Mouse (Mus musculus): ENCODE measurements around the gene Stk11.

The Stk11 gene

DNA sequence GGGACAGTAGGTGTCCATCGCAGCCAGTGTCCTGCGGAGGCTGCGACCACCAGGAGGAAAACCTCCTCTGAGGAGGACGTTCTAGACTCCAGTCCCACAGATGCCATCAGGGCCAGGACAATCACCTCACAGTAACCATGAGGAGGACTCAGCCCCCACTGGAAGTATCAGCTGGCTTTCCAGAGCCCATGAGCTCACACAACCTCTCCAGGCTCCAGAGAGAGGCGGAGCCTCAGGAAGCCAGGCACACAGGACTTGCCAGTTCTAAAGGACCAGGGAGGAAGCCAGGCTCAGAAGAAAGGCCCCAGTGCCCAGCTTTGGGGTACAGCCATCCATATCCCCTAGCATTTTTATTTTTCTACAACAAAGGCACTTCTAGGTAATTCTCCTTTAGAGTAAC lies 20.1 kb upstream of the Stk11 start:
- DNase-seq (ENCODE audit: low read depth): peak; percentile 43

DNA sequence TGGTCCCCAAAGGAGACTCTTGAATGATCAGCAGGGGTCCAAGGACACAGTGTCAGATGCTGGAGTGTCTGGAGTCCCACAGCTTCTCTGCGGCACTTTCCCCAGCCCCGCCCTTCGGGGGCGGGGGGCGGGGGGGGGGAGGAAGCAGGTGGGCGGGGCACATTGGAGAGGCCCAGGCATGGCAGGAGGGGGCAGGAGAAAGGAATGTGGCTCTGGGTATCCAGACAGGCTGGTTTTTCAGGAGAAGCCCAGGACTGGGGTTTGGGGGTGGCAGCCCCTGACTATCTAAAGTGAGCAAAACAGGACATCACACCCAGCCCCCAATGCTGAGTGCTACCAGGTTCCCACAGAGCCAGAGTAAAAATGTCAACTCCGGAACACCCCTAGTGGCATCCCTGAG lies 18.3 kb upstream of the Stk11 start:
- no peak for DNase-seq (ENCODE audit: low read depth)

DNA sequence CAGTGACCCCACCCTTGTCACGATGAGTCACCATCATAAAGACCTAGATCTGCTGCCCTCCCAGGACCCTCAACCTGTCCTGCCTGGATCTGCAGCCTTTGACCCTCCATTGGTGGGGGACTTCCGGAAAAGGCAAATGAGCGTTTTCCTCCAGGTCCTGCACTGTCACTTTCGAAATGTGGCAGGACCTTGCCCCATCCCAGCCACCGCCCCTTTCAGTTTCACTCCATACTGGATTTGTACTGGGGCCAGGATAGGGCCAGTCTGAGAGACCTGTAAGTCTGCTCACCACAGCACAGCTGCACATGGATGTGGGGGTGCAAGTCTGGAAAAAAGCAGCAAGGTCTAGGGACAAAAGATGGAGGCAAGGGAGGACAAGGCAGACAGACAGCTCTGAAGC lies 17.0 kb upstream of the Stk11 start:
- DNase-seq (ENCODE audit: low read depth): no peak

DNA sequence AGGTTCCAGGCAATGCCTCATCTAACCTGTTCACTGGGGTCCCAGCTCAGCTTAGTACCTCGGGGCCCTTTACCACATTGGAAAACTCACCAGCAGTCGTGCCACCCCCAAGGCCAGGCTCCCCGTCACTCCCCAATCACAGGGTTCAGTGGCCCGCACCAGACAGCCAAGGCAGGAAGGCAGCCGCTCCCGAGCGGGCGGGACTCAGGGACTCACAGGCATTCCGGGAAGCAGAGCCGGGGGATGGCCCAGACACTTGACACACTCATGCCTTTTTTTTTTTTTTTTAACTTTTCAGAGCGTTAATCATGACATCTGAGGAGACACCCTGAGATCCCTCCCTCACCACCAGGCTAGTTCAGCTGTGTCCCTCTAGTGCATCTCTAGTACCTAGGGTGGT lies 14.6 kb upstream of the Stk11 start:
- peak; percentile 75 for DNase-seq (ENCODE audit: low read depth)

DNA sequence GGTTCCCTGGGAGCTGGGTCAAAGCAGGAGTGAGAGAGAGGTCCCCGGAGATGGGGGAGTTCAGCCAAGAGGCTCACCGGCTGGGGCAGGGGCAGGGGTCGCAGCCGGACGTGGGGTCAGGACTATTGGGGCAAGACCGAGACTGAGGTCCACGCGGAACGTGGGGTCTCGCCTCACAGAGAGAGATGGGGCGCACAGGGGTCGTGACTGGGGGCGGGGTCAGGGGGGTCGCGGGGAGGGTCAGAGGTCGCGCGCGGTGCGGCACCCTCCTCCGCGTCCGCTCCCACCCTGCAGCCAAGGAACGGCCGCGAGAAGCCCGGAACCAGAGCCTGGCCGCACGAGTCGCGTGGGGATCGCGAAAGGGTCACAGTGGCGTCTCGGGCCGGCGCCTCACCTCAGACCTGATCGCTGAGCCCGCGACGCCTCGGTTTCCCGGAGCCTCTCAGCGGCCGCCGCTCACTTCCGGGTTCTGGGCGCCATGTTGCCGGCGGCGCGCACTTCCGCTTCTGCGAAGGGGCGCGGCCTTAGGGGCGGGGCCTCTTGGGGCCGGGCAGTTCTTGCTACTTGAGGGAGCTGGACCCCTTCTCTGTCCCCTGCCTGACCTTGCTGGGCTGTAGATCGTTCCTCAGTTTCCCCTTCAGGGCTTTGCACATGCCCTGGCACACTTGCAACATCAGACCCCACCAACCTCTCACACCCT lies 13.2 kb upstream of the Stk11 start:
- peak; percentile 94 for DNase-seq (ENCODE audit: low read depth)

DNA sequence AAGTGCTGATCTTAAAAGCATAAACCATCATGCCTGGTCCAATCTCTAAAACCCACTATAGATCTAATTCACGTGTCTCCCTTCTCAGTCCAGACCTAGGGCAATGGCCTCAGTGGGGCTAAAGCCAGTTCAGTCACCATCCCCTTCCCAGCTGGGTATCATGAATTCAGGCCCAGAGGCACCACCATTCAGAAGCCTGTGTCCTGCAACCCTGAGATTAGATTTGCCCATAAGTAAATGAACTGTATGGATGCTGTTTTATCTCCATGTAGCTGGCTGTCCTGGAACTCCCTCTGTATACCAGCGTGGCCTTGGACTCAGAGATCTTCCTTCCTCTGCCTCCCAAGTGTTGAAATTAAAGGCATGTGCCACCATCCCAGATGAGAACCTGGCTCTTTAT lies 12.6 kb upstream of the Stk11 start:
- DNase-seq (ENCODE audit: low read depth): no peak

DNA sequence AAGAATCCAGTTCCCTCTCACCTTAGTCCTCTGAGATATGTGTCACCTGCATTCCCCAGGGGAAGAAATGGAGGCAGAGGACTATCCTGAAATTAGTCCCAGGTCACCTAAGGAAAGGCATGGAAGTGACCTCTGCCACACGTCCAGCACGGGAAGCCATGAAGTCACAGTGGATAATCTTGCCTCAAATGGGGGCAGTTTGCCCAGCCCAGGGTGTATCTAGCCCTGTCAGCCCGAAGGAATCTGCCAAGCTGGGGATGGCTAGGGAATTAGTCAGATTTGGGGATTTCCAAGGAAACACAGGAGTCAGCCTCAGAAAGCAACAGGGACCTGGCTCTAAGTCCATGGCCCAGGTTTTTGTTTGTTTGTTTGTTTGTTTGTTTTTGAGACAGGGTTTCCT lies 11.4 kb upstream of the Stk11 start:
- peak; percentile 95 for DNase-seq (ENCODE audit: low read depth)

DNA sequence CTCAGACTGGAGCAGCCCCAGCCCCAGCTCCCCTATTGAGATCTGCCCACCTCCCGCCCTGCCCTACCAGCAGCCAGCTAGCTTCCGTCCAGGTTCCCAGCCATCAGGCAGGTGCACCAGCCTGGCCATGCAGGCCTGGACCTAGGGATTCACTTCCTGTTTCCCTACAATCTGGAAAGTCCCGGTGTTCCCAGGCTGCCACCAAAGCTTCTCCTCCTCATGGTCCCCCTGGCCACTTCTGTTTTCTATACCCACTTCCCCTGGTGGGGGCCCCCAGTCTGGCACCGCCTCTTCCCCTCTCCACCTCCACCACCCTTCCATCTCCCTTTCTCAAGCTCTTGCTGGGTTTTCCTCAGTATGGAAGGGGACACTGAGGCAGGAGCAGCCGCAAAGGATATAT lies 10.1 kb upstream of the Stk11 start, which contains the start of gene Sbno2:
Gene Sbno2, minus strand, starts transcription at position 112 of the 400 bp plus-strand sequence.
- no peak for DNase-seq (ENCODE audit: low read depth)

DNA sequence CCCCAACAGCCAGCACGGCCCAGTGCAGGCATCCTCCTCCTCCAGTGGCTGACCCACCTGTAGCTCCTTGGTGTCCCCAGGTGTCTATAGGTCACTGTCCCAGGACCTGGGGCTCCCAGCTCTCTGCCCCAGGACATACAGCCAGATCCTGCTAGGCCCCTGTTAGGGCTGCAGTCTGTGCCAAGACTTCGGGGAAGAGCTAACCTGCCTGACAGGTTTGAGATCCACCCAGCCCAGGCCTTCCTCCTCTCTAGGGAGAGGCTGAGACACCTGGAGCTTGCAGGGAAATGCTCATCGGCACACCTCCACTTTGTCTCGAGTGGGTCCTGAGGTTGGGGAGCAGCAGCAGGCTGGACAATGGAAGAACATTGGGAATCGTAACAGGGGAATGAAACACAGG lies 9.7 kb upstream of the Stk11 start:
- DNase-seq (ENCODE audit: low read depth): no peak

DNA sequence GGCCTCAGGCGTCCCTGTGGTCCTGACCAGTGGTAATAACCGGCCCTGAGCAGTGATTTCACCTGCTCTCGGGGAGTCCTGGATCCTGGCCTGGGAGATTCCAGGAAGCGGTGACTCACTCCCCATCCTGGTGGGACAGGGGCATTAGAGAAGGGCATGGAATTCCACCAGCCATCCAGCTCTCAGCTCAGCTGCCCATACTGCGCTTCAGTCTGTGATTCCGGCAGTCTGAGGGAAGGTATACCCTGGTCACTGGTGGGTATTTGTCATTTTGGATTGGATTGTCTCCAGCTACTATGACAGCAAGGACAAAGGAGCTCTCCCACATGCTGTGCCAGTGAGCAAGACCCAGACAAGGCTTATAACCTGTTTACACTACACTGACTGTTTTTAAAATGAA lies 7.9 kb upstream of the Stk11 start:
- peak; percentile 88 for DNase-seq (ENCODE audit: low read depth)

DNA sequence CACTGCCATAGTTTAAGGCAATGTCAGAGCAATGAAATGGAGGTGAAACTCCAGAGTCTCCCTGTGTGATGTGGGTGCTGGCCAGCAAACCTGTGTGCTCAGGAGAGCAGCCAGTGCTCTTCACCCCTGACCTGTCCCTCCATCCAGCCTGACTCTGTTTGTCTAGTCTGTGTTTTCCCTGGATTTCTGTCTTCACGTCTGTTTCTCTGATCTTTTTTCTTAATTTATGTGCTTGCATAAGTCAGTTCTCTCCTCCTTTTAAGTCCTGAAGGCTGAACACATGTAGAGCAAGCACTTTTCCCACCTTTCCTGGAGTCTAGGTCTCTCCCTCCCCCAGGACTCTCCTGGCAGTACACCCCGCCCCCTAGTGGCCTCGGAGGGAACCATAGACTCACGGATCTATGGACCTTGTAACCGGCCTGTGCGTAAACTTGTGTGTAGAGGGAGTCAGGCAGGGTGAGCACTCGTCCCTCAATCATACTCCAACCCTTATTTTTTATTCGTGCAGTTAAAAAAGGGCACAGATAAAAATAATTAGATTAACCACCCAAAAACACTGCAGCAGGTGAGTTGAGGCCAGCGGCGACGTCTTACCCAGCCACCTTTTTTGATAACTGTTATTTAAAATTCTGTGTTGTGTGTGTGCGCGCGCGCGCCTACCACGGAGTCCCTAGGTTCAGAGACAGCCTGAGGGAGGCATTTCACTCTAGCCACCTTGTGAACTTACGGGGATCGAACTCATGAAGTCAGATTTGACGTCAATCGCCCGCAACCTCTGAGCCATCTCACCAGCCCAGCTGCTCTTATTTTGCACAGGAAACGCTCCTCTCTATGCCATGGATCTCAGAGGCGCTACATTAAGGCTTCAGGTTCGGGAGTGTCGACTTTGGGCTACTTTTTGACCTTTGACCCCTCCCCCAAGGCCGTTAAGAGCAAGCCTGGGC lies 990 bp upstream of the Stk11 start:
- peak; percentile 98 for DNase-seq (ENCODE audit: low read depth)

DNA sequence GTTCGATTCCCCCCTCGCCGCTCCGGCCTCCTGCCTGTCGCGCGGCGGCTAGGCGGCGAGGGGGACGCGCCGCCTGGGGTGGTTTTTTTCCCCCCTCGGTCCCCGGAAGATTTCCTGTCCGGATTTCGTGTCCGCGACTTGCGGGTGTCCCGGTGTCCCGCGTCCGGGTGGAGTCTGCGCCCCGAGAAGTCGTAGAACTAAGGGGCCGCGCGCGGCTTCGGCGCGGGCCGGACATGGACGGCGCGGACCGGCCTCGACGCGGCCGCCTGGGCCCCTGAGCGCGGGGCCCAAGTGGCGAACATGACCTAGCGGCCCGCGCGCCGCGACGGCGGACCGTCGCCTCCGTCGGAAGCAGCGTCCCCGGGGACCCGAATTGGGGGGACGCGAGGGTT lies 337 bp downstream of the Stk11 start:
- DNase-seq (ENCODE audit: low read depth): no peak

DNA sequence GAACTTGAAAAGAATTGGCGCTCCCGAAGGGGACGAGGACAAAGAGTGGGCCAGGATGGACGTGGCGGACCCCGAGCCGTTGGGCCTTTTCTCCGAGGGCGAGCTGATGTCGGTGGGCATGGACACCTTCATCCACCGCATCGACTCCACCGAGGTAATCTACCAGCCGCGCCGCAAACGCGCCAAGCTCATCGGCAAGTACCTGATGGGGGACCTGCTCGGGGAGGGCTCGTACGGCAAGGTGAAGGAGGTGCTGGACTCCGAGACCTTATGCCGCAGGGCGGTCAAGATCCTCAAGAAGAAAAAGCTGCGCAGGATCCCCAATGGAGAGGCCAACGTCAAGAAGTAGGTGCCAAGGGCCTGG lies 942 bp downstream of the Stk11 start:
- no peak for DNase-seq (ENCODE audit: low read depth)

DNA sequence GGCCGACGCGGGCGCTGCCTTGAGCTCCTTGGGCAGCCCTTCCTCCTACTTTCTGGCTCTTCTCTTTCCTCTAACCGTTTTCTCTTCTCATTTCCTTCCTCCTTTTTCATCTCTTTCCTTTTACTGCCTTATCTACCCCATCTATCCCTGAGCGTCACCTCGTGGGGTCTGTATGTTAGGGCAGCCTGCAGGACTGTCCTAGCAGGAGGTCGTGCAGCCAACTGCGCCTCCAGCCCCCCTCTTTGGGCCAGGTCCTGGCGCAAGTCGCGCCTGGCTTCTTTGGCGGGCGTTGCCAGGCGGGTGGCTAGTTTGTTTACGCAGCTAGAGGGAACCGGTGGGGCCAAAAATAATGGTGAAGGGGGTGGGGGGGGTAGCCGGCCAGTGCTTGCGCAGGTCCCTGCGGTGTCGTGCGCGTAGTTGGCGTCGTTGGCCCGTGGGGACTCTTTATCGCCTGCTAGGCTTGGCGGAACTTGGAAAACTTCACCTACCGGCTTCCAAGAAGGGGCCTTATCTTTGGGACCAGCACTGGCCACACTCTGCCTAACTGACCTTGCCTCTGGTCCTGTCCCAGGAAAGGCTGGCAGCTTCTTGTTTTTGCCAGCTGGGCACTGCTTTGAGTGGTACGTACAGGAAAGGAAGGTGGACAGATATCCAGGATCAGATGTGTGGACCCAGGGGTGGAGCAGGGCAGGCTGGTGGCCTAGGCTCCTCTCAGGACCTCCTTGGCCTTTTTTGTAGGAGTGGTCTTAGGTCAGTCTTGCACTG lies 1.5 kb downstream of the Stk11 start:
- peak; percentile 73 for DNase-seq (ENCODE audit: low read depth)

DNA sequence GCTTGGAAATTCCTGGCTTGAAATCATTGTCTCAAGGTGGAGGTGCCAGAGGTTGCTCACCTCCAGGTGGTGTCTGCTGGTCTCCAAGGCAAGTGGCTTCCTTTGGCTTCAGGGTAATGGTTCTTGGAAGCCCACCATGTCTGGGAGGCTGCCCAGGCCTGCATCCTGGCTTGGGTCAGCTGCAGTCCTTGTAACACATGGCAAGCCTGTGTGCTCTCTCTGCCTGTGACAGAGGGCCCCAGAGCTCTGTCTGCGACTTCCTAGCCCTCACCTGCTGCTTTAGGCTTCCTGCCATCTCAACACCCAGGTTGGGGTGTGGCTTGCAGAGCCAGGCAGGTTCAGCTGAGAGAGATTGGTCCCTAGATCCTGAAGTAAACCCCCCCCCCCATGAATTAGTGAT lies 2.1 kb downstream of the Stk11 start:
- no peak for DNase-seq (ENCODE audit: low read depth)

DNA sequence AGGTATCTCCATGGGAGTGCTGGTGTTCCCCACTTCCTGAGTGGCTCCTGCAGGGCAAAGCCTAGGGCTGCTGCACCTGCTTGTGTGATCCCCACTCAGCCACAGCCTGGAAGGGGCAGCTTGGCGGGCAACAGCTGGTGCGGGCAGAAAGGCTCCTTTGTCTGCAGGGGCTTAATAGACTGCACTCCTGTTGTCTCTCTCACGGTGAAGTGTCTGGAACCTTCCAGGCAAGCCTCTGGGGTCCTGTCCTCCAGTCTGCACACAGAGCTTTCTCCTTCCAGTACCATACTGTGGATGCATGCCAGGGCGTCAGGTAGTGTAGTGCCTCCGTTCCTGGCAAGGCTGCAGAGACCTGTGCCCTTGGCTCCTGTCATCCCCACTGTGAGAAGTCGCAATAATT lies 2.9 kb downstream of the Stk11 start:
- DNase-seq (ENCODE audit: low read depth): no peak

DNA sequence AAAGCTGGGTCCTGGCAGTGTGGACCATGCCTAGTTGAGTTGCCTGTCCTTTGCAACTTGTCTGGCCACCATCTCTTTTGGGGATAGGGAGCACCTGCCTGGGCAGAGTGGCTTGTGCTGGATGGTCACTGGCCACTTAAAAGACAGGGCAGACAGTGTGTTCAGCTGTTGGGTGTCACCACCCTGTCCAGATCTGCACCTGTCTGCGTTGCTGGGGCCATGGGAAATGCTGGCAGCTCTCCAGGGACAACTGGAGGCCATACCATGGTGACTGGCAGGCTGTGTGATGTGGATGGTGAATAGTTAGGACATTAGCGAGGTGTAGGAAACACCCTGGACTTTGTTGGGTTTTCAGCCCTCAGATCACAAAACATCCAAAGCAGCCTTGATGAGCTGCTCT lies 4.5 kb downstream of the Stk11 start:
- DNase-seq (ENCODE audit: low read depth): no peak

DNA sequence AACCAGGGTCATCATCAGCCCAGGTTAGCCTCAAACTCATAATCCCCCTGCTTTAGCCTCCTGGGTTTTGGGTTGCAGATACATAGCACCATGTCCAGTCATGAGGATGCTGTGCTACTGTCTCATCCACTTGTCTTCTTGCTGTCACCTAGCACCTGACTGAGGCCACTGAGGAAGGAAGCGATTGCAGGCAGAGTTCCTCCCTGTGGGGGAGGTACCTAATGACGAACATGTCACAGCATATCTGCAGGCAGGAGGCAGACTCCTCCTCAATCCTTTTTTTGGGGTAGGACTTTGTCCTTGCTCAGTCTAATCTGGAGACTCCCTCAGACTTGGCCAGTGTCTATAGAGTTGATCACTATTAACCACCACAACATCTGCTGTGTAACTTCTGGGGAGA lies 6.0 kb downstream of the Stk11 start:
- no peak for DNase-seq (ENCODE audit: low read depth)

DNA sequence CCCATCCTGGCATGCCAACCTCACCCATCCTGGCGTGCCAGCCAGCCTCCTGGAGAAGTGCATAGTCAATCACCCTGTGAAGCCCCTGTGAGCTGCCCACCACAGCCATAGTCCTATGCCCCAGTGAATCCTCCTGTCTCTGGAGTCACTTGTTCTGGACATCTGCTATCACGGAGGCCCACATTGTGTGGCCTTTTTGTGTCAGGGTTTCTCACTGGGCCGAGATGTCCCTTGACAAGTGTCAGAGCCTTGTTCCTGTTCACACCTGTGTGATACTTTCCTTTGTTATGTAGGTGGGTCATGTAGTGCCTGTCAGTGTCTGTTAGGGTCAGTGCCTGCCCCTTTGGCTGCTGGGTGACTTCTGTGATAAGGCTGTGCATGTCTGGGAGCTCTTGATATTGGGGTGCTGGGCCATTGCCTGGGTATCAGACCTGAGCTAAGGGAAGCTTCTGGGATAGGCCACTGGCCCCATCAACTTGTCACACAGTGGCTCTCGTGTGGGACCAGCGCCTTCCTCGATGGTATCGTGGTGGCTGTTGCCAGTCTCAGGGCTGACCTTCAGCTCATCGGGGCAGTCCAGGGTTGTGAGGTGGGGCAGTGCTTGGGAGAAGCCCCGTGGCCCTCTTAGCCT lies 8.4 kb downstream of the Stk11 start:
- no peak for DNase-seq (ENCODE audit: low read depth)

DNA sequence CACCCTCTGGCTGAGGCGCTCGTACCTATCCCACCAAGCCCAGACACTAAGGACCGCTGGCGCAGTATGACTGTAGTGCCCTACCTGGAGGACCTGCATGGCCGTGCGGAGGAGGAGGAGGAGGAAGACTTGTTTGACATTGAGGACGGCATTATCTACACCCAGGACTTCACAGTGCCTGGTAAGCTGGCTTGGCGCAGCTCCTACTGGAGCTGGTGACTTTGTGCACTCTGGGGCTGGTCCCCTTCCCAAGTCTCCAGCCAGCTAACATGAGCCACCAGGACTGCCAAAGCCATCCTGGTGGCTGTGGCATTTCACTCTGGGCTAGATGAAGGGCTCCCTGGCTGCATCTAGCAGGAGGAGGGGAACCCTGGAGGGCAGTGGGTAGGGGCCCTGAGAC lies 12.3 kb downstream of the Stk11 start:
- no peak for DNase-seq (ENCODE audit: low read depth)

DNA sequence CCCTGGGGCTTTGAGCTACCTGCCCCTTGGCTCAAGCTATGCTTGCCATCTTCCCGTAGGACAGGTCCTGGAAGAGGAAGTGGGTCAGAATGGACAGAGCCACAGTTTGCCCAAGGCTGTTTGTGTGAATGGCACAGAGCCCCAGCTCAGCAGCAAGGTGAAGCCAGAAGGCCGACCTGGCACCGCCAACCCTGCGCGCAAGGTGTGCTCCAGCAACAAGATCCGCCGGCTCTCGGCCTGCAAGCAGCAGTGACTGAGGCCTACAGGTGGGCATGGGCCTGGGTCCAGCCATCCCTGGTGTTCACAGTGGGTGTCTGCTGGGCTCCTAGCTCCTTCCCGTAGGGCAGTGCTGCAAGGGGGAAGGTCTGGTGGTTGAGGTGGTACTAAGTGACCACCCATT lies 14.2 kb downstream of the Stk11 start:
- DNase-seq (ENCODE audit: low read depth): no peak

DNA sequence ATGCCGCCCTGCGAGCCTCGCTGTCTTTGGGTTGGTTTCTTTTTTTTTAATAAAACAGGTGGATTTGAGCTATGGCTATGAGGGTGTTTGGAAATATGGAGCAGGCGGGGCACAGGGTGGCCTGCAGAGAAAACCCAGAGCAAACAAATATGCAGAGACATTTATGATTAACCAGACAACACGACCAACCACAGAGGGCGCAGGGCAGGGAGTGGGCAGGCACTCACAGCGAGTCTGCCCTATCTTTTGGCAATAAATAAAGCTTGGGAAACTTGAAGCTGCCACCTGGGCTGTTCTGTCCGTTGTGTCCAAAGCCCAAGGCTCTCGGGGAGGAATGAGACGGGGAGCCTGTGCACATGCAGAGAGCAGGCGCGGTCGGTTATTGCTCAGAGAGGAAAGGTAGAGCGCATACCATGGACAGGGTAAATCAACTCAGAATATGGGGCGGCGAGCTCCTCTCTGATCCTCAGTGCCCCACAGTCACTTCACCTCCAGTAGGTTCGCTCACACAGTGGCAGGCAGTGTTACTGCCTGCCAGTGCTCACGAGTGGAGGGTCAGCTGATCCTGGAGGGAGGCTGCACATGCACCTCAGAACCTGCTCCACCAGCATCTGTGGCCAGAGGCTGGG lies 14.9 kb downstream of the Stk11 start:
- no peak for DNase-seq (ENCODE audit: low read depth)
